Mouse (Mus musculus) G1E (cell line): Measurements from ENCODE around the gene C1rl.
"Not testable (repeated sequence)": the region's sequence is repeated elsewhere in the genome, so short reads cannot be mapped to it uniquely, and the experiment has no call there.

ENCODE experiments used
- CTCF ChIP-seq: IDR thresholded peaks from 2 replicates; pipeline ENCODE4 v1.5.1; 2012; ENCODE audit warnings: low read depth, low read length, inconsistent platforms, mixed read lengths
- GATA1 ChIP-seq: IDR thresholded peaks from 2 replicates; pipeline ENCODE4 v1.6.1; 2012; ENCODE audit warnings: borderline replicate concordance, low read length, inconsistent platforms, mixed read lengths
- GATA2 ChIP-seq: IDR thresholded peaks from 2 replicates; pipeline ENCODE4 v1.6.1; 2012; ENCODE audit warnings: low read depth, low read length, inconsistent platforms, borderline replicate concordance
- POLR2AphosphoS5 ChIP-seq: IDR thresholded peaks from 2 replicates; pipeline ENCODE4 v1.6.1; 2012; ENCODE audit warnings: low read depth, low read length, inconsistent platforms; ENCODE audit not compliant: insufficient replicate concordance
- TAL1 ChIP-seq: conservative IDR thresholded peaks from 2 replicates; pipeline ENCODE4 v1.6.1; 2012; ENCODE audit warnings: low read depth, low read length, inconsistent platforms, mixed read lengths

DNA sequence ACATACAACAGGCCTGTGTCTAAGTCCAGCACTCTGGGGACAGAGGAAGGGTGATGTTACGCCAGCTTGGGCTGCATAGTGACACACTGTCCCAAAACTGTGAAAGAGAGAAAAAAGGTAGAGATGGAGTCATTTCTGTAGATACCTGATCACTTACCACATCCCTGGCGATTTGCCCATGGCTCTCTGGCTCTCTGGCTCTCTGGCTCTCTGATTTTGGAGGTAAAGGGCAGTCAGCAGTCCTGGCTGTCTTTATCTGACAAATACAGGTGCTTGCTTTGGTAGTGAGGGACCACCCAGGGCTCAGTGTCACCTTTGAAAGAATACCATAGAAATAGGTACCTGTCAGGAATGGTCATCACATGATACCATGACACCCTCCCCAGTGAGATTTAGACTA is 48.3 kb downstream of the C1rl start:
- not testable (repeated sequence) for TF ChIP-seq CTCF, POLR2AphosphoS5, GATA1, TAL1, GATA2
